ENCODE assay signal across 8 mouse cellular contexts in the genomic region with DNA sequence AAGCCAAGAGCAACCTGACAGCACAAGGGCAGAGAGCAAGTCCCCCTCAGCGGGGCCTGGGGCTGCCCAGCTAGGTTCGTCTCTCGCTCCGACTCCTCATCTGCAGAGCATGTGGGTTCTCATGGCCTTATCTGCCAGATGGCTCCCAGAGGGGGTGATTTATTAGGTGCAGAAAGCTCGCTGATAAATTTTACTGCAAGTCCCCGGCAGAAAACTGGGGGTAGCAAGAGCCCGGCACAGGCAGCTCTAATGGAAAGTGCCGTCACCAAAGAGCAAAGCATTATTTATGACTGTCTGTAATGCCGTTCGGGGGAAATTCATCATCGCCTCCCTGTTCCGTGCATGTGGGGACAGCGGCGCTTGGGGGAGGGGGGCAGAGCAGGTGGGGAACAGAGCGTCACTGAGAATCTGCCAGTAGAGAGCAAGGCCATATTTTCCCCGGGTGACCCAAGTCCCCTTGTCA.
DNase-seq lines count a peak whose midpoint lies in the region; ATAC-seq and TF ChIP-seq lines count a peak whose summit lies in the region.

No protein-coding gene starts in this region.

- H3K9me3 ChIP-seq in embryonic facial prominence, embryonic 14.5 days (ENCODE audit: control insufficient read depth, low read length): no peaks in the 10 kb centered on the region
- no peaks in the 10 kb centered on the region for H3K9me3 ChIP-seq in embryonic facial prominence, embryonic 10.5 days
- H3K9me3 ChIP-seq in G1E (replicated peaks): no peaks in the 10 kb centered on the region; the same call in 1 of the 2 replicates
- no peaks in the 10 kb centered on the region for H3K9me3 ChIP-seq in heart, embryonic 11.5 days (replicated peaks; ENCODE audit: control insufficient read depth, low read length)
- H3K9me3 ChIP-seq in limb, embryonic 14.5 days (ENCODE audit: control insufficient read depth, low read length): no peaks in the 10 kb centered on the region

- no peak for TF ChIP-seq POLR2A in limb, embryonic 14.5 days (IDR thresholded peaks at IDR 0.05; ENCODE audit: borderline replicate concordance, extremely low read depth, insufficient read depth, insufficient read length)

- no peak for ATAC-seq in embryonic facial prominence, embryonic 14.5 days (ENCODE audit: low read depth)
- peak; percentile 36 for ATAC-seq in G1E (ENCODE audit: extremely low read depth, insufficient number of reproducible peaks, low FRiP score, poor library complexity, severe bottlenecking)
- ATAC-seq in heart, embryonic 11.5 days (replicated peaks; ENCODE audit: insufficient number of reproducible peaks, low FRiP score, low TSS enrichment): peak; percentile 69
- ATAC-seq in limb, embryonic 14.5 days (ENCODE audit: low FRiP score, low read depth): peak; percentile 41
- ATAC-seq in megakaryocyte, adult 5-6 weeks (ENCODE audit: poor library complexity, severe bottlenecking): no peak

- H3K4me2 ChIP-seq in embryonic facial prominence, embryonic 14.5 days (ENCODE audit: low read depth, low read length): peak overlapping the region; percentile 23; the same call in 1 of the 2 replicates
- H3K4me2 ChIP-seq in heart, embryonic 11.5 days: peak overlapping the region; percentile 69
- peak overlapping the region; percentile 30 for H3K4me2 ChIP-seq in limb, embryonic 14.5 days (replicated peaks; ENCODE audit: low read depth, low read length, severe bottlenecking)

- no peaks in the 10 kb centered on the region for H3K36me3 ChIP-seq in embryonic facial prominence, embryonic 14.5 days (ENCODE audit: control insufficient read depth, insufficient read depth, low read length)
- H3K36me3 ChIP-seq in embryonic facial prominence, embryonic 10.5 days (replicated peaks): no peaks in the 10 kb centered on the region
- H3K36me3 ChIP-seq in G1E (replicated peaks): no peaks in the 10 kb centered on the region
- H3K36me3 ChIP-seq in heart, embryonic 11.5 days (ENCODE audit: control insufficient read depth, insufficient read depth, low read length): no peaks in the 10 kb centered on the region
- H3K36me3 ChIP-seq in limb, embryonic 14.5 days (ENCODE audit: control insufficient read depth, insufficient read depth, low read length): no peaks in the 10 kb centered on the region

- H3K27me3 ChIP-seq in embryonic facial prominence, embryonic 14.5 days (replicated peaks; ENCODE audit: control insufficient read depth, insufficient read depth, low read length): no peaks in the 10 kb centered on the region
- peaks cover 12% of the 10 kb centered on the region for H3K27me3 ChIP-seq in embryonic facial prominence, embryonic 10.5 days (replicated peaks; ENCODE audit: low read depth, poor library complexity, severe bottlenecking)
- H3K27me3 ChIP-seq in G1E (ENCODE audit: insufficient read depth, low read length): peaks cover 23% of the 10 kb centered on the region
- H3K27me3 ChIP-seq in heart, embryonic 11.5 days (ENCODE audit: control insufficient read depth, insufficient read depth, low read length): peaks cover 17% of the 10 kb centered on the region
- H3K27me3 ChIP-seq in limb, embryonic 14.5 days (ENCODE audit: control insufficient read depth, insufficient read depth, low read length): no peaks in the 10 kb centered on the region

- no peak overlapping the region for H3K9ac ChIP-seq in embryonic facial prominence, embryonic 14.5 days (ENCODE audit: low read depth, low read length)
- 0 out of 2 replicates have a peak overlapping the region, but pooled peaks have one; percentile 30 for H3K9ac ChIP-seq in heart, embryonic 11.5 days (ENCODE audit: low read depth, low read length)
- H3K9ac ChIP-seq in limb, embryonic 14.5 days (ENCODE audit: low read depth, low read length, severe bottlenecking): no peak overlapping the region

- no peak overlapping the region for H3K27ac ChIP-seq in embryonic facial prominence, embryonic 14.5 days (replicated peaks; ENCODE audit: low read depth, low read length)
- H3K27ac ChIP-seq in embryonic facial prominence, embryonic 10.5 days (replicated peaks): no peak overlapping the region
- no peak overlapping the region for H3K27ac ChIP-seq in heart, embryonic 11.5 days (ENCODE audit: low read depth, low read length)
- H3K27ac ChIP-seq in limb, embryonic 14.5 days (replicated peaks; ENCODE audit: low read depth, low read length): no peak overlapping the region

- no peak overlapping the region for H3K4me3 ChIP-seq in embryonic facial prominence, embryonic 14.5 days (ENCODE audit: low read depth, low read length)
- no peak overlapping the region for H3K4me3 ChIP-seq in embryonic facial prominence, embryonic 10.5 days
- peak overlapping the region; percentile 67; the same call in 1 of the 2 replicates for H3K4me3 ChIP-seq in G1E (ENCODE audit: low read depth, low read length)
- H3K4me3 ChIP-seq in heart, embryonic 11.5 days (ENCODE audit: low read depth, low read length): peak overlapping the region; percentile 22; the same call in 1 of the 2 replicates
- H3K4me3 ChIP-seq in limb, embryonic 14.5 days (replicated peaks; ENCODE audit: low read length): no peak overlapping the region

- H3K4me1 ChIP-seq in embryonic facial prominence, embryonic 14.5 days (ENCODE audit: control insufficient read depth, insufficient read depth, low read length): no peaks in the 10 kb centered on the region
- peaks cover 15% of the 10 kb centered on the region for H3K4me1 ChIP-seq in embryonic facial prominence, embryonic 10.5 days
- peaks cover 48% of the 10 kb centered on the region for H3K4me1 ChIP-seq in G1E (ENCODE audit: insufficient read depth, low read depth, low read length)
- H3K4me1 ChIP-seq in heart, embryonic 11.5 days (ENCODE audit: control insufficient read depth, insufficient read depth, low read length): peaks cover 6% of the 10 kb centered on the region
- peaks cover 19% of the 10 kb centered on the region for H3K4me1 ChIP-seq in limb, embryonic 14.5 days (ENCODE audit: control insufficient read depth, insufficient read depth, low read length)

- WGBS in embryonic facial prominence, embryonic 14.5 days: 47% methylated on average over 16 of the region's 16 CpGs
- WGBS in embryonic facial prominence, embryonic 10.5 days: 72% methylated on average over 16 of the region's 16 CpGs
- 18% methylated on average over 16 of the region's 16 CpGs for WGBS in heart, embryonic 11.5 days (ENCODE audit: insufficient replicate concordance)
- 2% methylated on average over 16 of the region's 16 CpGs for WGBS in limb, embryonic 14.5 days

- no peak for TF ChIP-seq CTCF in G1E (IDR thresholded peaks at IDR 0.05; ENCODE audit: low read depth, low read length)

- DNase-seq in embryonic facial prominence, embryonic 14.5 days (ENCODE audit: low spot score): peak; percentile 45
- DNase-seq in embryonic facial prominence, embryonic 10.5 days (ENCODE audit: low spot score): no peak
- peak; percentile 49 for DNase-seq in G1E (ENCODE audit: low spot score)
- peak; percentile 71 for DNase-seq in limb, embryonic 14.5 days (ENCODE audit: low spot score)
- no peak for DNase-seq in frontal cortex, adult 2 months (ENCODE audit: extremely low spot score in 1 of 2, low spot score in 1 of 2)
- DNase-seq in urinary bladder, postnatal 25 days (ENCODE audit: low spot score): no peak

Comparison
In these comparisons a context has a peak if more than half of its experiments do, and no peak if none do; other contexts are left out.
1. DNase-seq: peak in embryonic facial prominence, embryonic 14.5 days (single experiment), G1E (single experiment) and limb, embryonic 14.5 days (single experiment); none in embryonic facial prominence, embryonic 10.5 days (single experiment), frontal cortex, adult 2 months (0 of 2) and urinary bladder, postnatal 25 days (single experiment).
2. ATAC-seq: peak in G1E (single experiment), heart, embryonic 11.5 days (single experiment) and limb, embryonic 14.5 days (single experiment); none in embryonic facial prominence, embryonic 14.5 days (single experiment) and megakaryocyte, adult 5-6 weeks (single experiment).
3. H3K4me3 ChIP-seq: peak in G1E (single experiment) and heart, embryonic 11.5 days (single experiment); none in embryonic facial prominence, embryonic 14.5 days (single experiment), embryonic facial prominence, embryonic 10.5 days (single experiment) and limb, embryonic 14.5 days (single experiment).
4. Peak in every context shown above with its lines, with median percentiles within 50 percentile points of each other: H3K4me2 ChIP-seq.